ENCODE assay signal across 16 mouse cellular contexts in genomic region chr16:57748093-57748492, GRCm38 (mm10). TPM values are rescaled to one million over a fixed set of nuclear protein-coding genes. Genes with fewer than 3 reads are reported as not detected.
DNase-seq lines count a peak whose midpoint lies in the region; ATAC-seq and TF ChIP-seq lines count a peak whose summit lies in the region.
"Had no signal": no experiment of that assay in that cellular context is flagged by ENCODE, and none has a peak within 500 bp of the region (broad histone marks: within the 10 kb centered on the region; RNA-seq: fewer than 3 reads in every experiment).

No protein-coding gene starts in this region.

- TF ChIP-seq CTCF in liver, postnatal 0 days (IDR thresholded peaks at IDR 0.05; ENCODE audit: low read depth) = 0 out of 2 replicates have a peak, but pooled peaks have one; percentile 8
- TF ChIP-seq CTCF in embryonic fibroblast, embryonic 13.5 days (IDR thresholded peaks at IDR 0.05; ENCODE audit: borderline replicate concordance, insufficient read depth, low read length) = no peak

- H3K27me3 ChIP-seq in hindbrain, embryonic 14.5 days (ENCODE audit: control insufficient read depth, insufficient read depth, low read length) = no peaks in the 10 kb centered on the region
- no peaks in the 10 kb centered on the region for H3K27me3 ChIP-seq in hindbrain, embryonic 10.5 days (ENCODE audit: insufficient read depth, poor library complexity, severe bottlenecking)
- H3K27me3 ChIP-seq in liver, postnatal 0 days (ENCODE audit: insufficient read depth, low read length) = no peaks in the 10 kb centered on the region
- no peaks in the 10 kb centered on the region for H3K27me3 ChIP-seq in liver, embryonic 11.5 days (replicated peaks; ENCODE audit: control insufficient read depth, insufficient read depth, low read length)
- H3K27me3 ChIP-seq: limb, embryonic 12.5 days had no signal

- no peak overlapping the region for H3K9ac ChIP-seq in hindbrain, embryonic 14.5 days
- no peak overlapping the region for H3K9ac ChIP-seq in liver, postnatal 0 days (replicated peaks)
- H3K9ac ChIP-seq in liver, embryonic 11.5 days (ENCODE audit: low read depth, low read length) = no peak overlapping the region
- H3K9ac ChIP-seq: limb, embryonic 12.5 days had no signal

- WGBS in hindbrain, embryonic 14.5 days = 84% methylated on average over 3 of the region's 3 CpGs
- WGBS in hindbrain, embryonic 10.5 days = 83% methylated on average over 3 of the region's 3 CpGs
- 49% methylated on average over 3 of the region's 3 CpGs for WGBS in liver, postnatal 0 days (ENCODE audit: insufficient replicate concordance)
- WGBS in liver, embryonic 11.5 days = 65% methylated on average over 3 of the region's 3 CpGs

- H3K4me1 ChIP-seq in hindbrain, embryonic 14.5 days (replicated peaks; ENCODE audit: control insufficient read depth, insufficient read depth, low read length) = no peaks in the 10 kb centered on the region
- H3K4me1 ChIP-seq in hindbrain, embryonic 10.5 days (replicated peaks) = no peaks in the 10 kb centered on the region; the same call in 1 of the 2 replicates
- H3K4me1 ChIP-seq in liver, postnatal 0 days (ENCODE audit: insufficient read depth) = no peaks in the 10 kb centered on the region
- H3K4me1 ChIP-seq in liver, embryonic 11.5 days (replicated peaks; ENCODE audit: control insufficient read depth, insufficient read depth, low read length) = no peaks in the 10 kb centered on the region
- peaks cover 10% of the 10 kb centered on the region for H3K4me1 ChIP-seq in embryonic fibroblast, embryonic 13.5 days (ENCODE audit: control insufficient read depth, insufficient read depth, low read length)
- H3K4me1 ChIP-seq: heart, embryonic 10.5 days; limb, embryonic 12.5 days had no signal

- no peak for TF ChIP-seq POLR2A in embryonic fibroblast, embryonic 13.5 days (IDR thresholded peaks at IDR 0.05; ENCODE audit: low read depth, low read length)

- no peak overlapping the region for H3K27ac ChIP-seq in hindbrain, embryonic 14.5 days
- no peak overlapping the region for H3K27ac ChIP-seq in hindbrain, embryonic 10.5 days
- no peak overlapping the region for H3K27ac ChIP-seq in liver, postnatal 0 days (ENCODE audit: low read depth)
- H3K27ac ChIP-seq in liver, embryonic 11.5 days (ENCODE audit: low read depth, low read length) = no peak overlapping the region
- H3K27ac ChIP-seq in embryonic fibroblast, embryonic 13.5 days (ENCODE audit: insufficient read depth, low read length) = peak overlapping the region; percentile 86
- H3K27ac ChIP-seq: heart, embryonic 10.5 days; limb, embryonic 12.5 days had no signal

- H3K4me2 ChIP-seq in hindbrain, embryonic 14.5 days (replicated peaks) = no peak overlapping the region
- H3K4me2 ChIP-seq in liver, postnatal 0 days (ENCODE audit: low read depth, low read length) = no peak overlapping the region
- no peak overlapping the region for H3K4me2 ChIP-seq in liver, embryonic 11.5 days
- H3K4me2 ChIP-seq: limb, embryonic 12.5 days had no signal

- H3K36me3 ChIP-seq in hindbrain, embryonic 14.5 days (replicated peaks; ENCODE audit: control insufficient read depth, insufficient read depth) = no peaks in the 10 kb centered on the region
- H3K36me3 ChIP-seq in hindbrain, embryonic 10.5 days = no peaks in the 10 kb centered on the region
- H3K36me3 ChIP-seq in liver, postnatal 0 days (replicated peaks; ENCODE audit: insufficient read depth, low read length) = no peaks in the 10 kb centered on the region
- no peaks in the 10 kb centered on the region for H3K36me3 ChIP-seq in liver, embryonic 11.5 days (ENCODE audit: control insufficient read depth, insufficient read depth, low read length)
- H3K36me3 ChIP-seq: heart, embryonic 10.5 days; limb, embryonic 12.5 days had no signal

- no peak for TF ChIP-seq EP300 in liver, postnatal 0 days (IDR thresholded peaks at IDR 0.05; ENCODE audit: low read depth)

- no peak for ATAC-seq in hindbrain, embryonic 14.5 days (ENCODE audit: low FRiP score)
- ATAC-seq in liver, postnatal 0 days = no peak
- no peak for ATAC-seq in liver, embryonic 11.5 days (replicated peaks; ENCODE audit: low FRiP score)
- ATAC-seq: activated CD4-positive, CD25-positive, alpha-beta regulatory T cell, adult 4 months; forebrain, embryonic 14.5 days; inflammation-experienced regulatory T-cells, adult 6 months had no signal

- no peaks in the 10 kb centered on the region for H3K9me3 ChIP-seq in hindbrain, embryonic 14.5 days (ENCODE audit: control insufficient read depth, low read length)
- no peaks in the 10 kb centered on the region for H3K9me3 ChIP-seq in hindbrain, embryonic 10.5 days
- no peaks in the 10 kb centered on the region for H3K9me3 ChIP-seq in liver, postnatal 0 days (ENCODE audit: low read length)
- no peaks in the 10 kb centered on the region for H3K9me3 ChIP-seq in liver, embryonic 11.5 days (ENCODE audit: control insufficient read depth, low read length)
- H3K9me3 ChIP-seq: heart, embryonic 10.5 days; limb, embryonic 12.5 days had no signal

- peak; percentile 26 for DNase-seq in hindbrain, embryonic 14.5 days (ENCODE audit: low spot score)
- no peak for DNase-seq in hindbrain, embryonic 10.5 days (ENCODE audit: low spot score)
- DNase-seq in liver, postnatal 0 days = no peak
- no peak for DNase-seq in liver, embryonic 11.5 days (ENCODE audit: low spot score)
- DNase-seq in NIH3T3 (ENCODE audit: low read depth) = peak; percentile 55
- no peak for DNase-seq in thymus, postnatal 4 days
- DNase-seq: cerebellum, postnatal 36 days; gastrocnemius, postnatal 10 days; kidney, postnatal 10 days; right cerebral cortex, postnatal 4 days had no signal

- no peak overlapping the region for H3K4me3 ChIP-seq in hindbrain, embryonic 14.5 days (replicated peaks; ENCODE audit: low read length)
- H3K4me3 ChIP-seq in hindbrain, embryonic 10.5 days = no peak overlapping the region
- no peak overlapping the region for H3K4me3 ChIP-seq in liver, postnatal 0 days (ENCODE audit: low read depth, low read length)
- no peak overlapping the region for H3K4me3 ChIP-seq in liver, embryonic 11.5 days (ENCODE audit: low read depth, low read length)
- H3K4me3 ChIP-seq in embryonic fibroblast, embryonic 13.5 days (ENCODE audit: insufficient read depth, low read length) = no peak overlapping the region
- H3K4me3 ChIP-seq: heart, embryonic 10.5 days; limb, embryonic 12.5 days had no signal

RNA-seq across cellular contexts. Expression of gene Col8a1, which starts 6.4 kb away (rescaled TPM):
- polyA plus RNA-seq in hindbrain, embryonic 14.5 days (2014; fragmentation: Nextera tagmentation; extraction: Ambion mirVana) = 6.0 and 6.2 TPM in 2 replicates
- 1.2 and 2.5 TPM in 2 replicates for polyA plus RNA-seq in hindbrain, embryonic 10.5 days (2016; fragmentation: Nextera tagmentation; extraction: Ambion mirVana)
- polyA plus RNA-seq in liver, postnatal 0 days (2015; fragmentation: Nextera tagmentation; extraction: Ambion mirVana) = 0.04 and 0.06 TPM in 2 replicates
- 0.41 and 0.74 TPM in 2 replicates for polyA plus RNA-seq in liver, embryonic 11.5 days (2014; fragmentation: Nextera tagmentation; extraction: Ambion mirVana)
- 254 and 294 TPM in 2 replicates for polyA plus RNA-seq in embryonic fibroblast, embryonic 13.5 days (2011; ENCODE audit: insufficient read length, low read depth, missing spikeins)

Comparison
In these comparisons a context has a peak if more than half of its experiments do, and no peak if none do; other contexts are left out.
1. DNase-seq: peak in hindbrain, embryonic 14.5 days (single experiment) and NIH3T3 (single experiment); none in hindbrain, embryonic 10.5 days (single experiment), liver, postnatal 0 days (single experiment), liver, embryonic 11.5 days (single experiment) and thymus, postnatal 4 days (single experiment).
2. RNA of gene Col8a1, which starts 6.4 kb away (polyA plus RNA-seq): 254 to 294 TPM in embryonic fibroblast, embryonic 13.5 days; 6.0 to 6.2 TPM in hindbrain, embryonic 14.5 days, 1.2 to 2.5 TPM in hindbrain, embryonic 10.5 days, 0.41 to 0.74 TPM in liver, embryonic 11.5 days and 0.04 to 0.06 TPM in liver, postnatal 0 days; every median in the first group is over 10 times any median in the second.